Mouse (Mus musculus) lung, postnatal 0 days (tissue): Measurements from ENCODE around the gene Dynlt1b.
"Not testable (repeated sequence)": the region's sequence is repeated elsewhere in the genome, so short reads cannot be mapped to it uniquely, and the experiment has no call there.

Source experiments
- CTCF ChIP-seq: IDR thresholded peaks from 2 replicates; pipeline ENCODE4 v1.5.1; 2016; ENCODE audit warnings: antibody characterized with exemption, mild to moderate bottlenecking
- EP300 ChIP-seq: IDR thresholded peaks from 2 replicates; pipeline ENCODE4 v1.6.1; 2016; ENCODE audit warnings: antibody characterized with exemption, mild to moderate bottlenecking, control low read depth

DNA sequence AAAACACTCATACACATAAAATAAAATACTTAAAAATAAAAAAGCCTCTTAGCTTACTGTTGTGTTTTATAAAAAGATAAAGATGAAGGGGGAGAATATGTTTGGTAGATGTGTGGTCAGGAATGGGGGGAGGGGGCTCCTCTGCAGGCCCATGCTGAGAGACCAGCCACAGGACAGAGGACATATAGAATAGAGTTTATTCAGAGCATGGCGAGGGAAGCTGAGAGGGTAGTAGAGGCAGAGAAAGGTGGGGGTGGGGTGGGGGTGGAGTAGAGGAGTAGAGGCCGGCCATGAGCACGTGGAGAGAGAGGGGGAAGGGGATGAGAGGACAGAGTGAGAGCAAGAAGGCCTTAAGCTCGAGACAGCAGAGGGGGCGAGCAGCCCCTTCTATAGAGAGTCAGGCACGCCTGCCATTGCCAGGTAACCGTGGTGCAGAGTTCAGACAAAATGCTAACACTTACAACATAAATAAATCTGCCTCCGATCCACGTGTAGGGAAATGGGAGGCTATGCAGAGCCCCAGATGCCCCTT is 42.5 kb upstream of the Dynlt1b start:
- not testable (repeated sequence) for TF ChIP-seq CTCF, EP300
